Mouse (Mus musculus): ENCODE results near the gene Frem2.

Frem2 gene

GRCm38 (mm10) chr3:53620978-53621377 is 36.2 kb downstream of the Frem2 start:
- no peak for DNase-seq (ENCODE audit: low read depth in 2 of 2, low spot score in 2 of 2)

DNA sequence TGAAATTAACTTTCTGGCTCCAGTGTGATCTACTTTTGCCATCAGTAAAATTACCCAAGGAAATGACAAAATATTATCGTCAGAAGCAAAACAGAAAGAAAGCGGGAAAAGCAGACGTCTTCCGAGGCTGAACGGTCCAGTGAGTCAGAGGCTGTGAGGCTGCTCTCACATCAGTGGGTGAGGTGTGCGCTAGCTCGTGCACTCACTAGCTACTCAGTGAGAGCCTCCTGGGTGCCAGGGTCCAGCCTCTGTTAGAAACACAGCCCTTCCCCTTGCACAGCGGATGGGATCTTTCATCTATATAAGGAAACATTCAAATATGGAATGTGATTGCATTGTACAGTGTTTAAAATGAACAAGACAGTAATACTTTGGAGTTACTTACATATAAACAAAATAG is 36.8 kb downstream of the Frem2 start:
- DNase-seq (ENCODE audit: low read depth in 2 of 2, low spot score in 2 of 2): no peak

DNA sequence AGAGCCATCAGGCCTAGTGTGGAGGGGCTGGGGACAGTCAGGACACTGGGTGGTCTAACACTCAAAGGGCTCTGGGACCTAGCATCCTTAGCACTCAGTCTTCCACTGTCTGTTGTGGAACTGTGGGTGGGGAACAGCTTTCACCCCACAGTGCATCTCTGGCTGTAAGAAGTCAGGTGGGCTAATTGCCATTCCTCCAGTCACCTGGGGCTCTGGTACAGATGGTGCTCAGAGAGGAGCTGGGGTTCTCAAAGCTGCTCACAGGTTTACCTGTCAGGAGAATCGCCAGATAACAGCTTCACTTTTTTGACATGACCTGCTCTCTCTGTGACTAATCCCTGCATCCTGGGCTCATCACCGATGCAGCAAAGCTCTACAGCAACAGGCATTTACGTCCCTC is 46.0 kb downstream of the Frem2 start:
- DNase-seq (ENCODE audit: low read depth in 2 of 2, low spot score in 2 of 2): no peak

- DNase-seq (ENCODE audit: low read depth in 2 of 2, low spot score in 2 of 2): no peak
These were observed 47.3 kb downstream of the Frem2 start for GRCm38 (mm10) chr3:53609851-53610250.

DNA sequence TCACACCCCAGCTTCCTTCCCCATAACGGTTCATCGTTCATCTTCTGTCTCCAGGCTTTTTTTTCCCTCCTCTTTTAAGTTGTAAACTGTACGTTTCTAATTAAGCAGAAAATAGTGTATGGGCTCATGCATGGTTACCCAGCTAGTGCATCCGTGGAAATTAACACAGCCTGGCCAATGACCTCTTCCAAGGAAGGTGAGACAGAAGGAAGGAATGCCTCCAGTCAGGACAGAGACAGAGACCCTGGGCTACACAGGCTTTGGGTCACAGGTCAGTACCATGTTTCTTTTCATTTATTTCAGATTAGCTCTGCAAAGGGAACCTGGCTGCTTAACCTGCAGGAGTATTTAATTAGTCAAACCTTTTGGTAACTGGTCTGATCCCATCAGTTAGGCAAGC is 57.0 kb downstream of the Frem2 start:
- no peak for DNase-seq (ENCODE audit: low read depth in 2 of 2, low spot score in 2 of 2)

- no peak for DNase-seq (ENCODE audit: low read depth in 2 of 2, low spot score in 2 of 2)
These were observed 57.8 kb downstream of the Frem2 start for GRCm38 (mm10) chr3:53599315-53599714.

GRCm38 (mm10) chr3:53598153-53598800 is 58.9 kb downstream of the Frem2 start:
- no peak for DNase-seq (ENCODE audit: low read depth in 2 of 2, low spot score in 2 of 2)

GRCm38 (mm10) chr3:53594471-53594870 is 62.7 kb downstream of the Frem2 start:
- no peak for DNase-seq (ENCODE audit: low read depth in 2 of 2, low spot score in 2 of 2)

- DNase-seq (ENCODE audit: low read depth in 2 of 2, low spot score in 2 of 2): no peak
These were observed 63.4 kb downstream of the Frem2 start for GRCm38 (mm10) chr3:53593718-53594117.

DNA sequence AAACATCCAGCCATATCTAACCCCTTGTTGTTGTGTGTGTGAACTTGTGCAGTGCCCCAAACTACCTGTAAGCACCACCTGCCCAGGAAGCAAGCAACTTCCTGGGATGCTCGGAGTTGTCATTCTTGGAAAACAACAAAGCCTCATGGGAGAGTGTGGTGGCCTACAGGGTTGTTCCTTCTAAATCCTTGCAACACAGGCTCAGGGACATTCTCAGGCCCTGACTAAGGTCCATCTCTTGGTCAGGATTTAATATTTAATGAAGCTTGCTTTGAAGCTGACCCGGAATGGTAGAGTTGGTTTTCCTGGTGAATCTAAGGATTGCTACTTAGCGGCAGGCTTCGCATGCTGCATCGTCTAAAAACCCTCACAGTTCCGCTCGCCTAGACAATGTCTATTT is 65.1 kb downstream of the Frem2 start:
- DNase-seq (ENCODE audit: low read depth in 2 of 2, low spot score in 2 of 2): no peak

DNA sequence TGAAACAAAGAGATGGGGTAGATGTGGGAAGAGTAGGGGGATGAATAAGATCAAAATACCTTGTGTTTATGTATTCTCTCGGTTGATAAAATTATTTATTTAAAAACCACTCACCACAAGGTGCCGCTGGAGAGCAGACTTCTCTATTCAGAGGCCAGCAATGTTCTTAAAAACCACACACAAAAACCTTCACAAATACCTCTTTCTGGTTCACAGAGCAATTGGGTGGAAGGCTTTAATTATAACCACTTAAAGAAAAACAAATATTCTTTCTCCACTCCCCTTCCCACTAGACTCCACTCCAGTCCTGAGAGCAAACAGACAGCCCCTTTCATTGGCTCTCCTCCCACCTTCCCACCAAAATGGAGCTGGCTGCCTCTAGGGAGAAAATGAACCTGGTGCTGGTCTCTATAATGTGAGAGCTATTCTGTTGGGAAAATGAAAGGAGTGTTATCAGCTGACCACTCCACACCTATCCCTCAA is 67.0 kb downstream of the Frem2 start:
- no peak for DNase-seq (ENCODE audit: low read depth in 2 of 2, low spot score in 2 of 2)

- no peak for DNase-seq (ENCODE audit: low read depth in 2 of 2, low spot score in 2 of 2)
These were observed 73.9 kb downstream of the Frem2 start for GRCm38 (mm10) chr3:53583248-53583647.

GRCm38 (mm10) chr3:53580596-53581254 is 76.4 kb downstream of the Frem2 start:
- DNase-seq (ENCODE audit: low read depth in 2 of 2, low spot score in 2 of 2): no peak

GRCm38 (mm10) chr3:53579121-53579704 is 77.9 kb downstream of the Frem2 start:
- DNase-seq (ENCODE audit: low read depth in 2 of 2, low spot score in 2 of 2): no peak

- no peak for DNase-seq (ENCODE audit: low read depth in 2 of 2, low spot score in 2 of 2)
These were observed 80.6 kb downstream of the Frem2 start for GRCm38 (mm10) chr3:53576320-53577116.

DNA sequence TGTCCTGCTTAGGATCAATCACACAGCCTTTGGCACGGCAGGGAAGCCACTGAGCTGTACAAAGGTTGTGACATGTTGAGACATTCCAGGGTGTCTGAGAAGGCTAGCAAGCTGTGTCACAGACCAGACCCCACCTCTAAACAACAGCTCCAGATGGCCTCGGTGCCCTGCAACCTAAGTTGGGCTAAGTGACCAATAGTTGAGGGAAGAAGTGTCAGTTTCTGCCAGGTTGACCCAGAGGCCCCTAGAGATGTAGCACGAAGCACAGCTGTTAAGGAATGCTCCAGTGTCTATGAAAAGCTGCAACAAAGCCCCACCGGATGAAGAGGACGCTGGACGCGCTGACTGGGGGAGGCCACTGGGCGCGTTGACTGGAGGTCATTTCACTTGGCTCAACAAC is 83.0 kb downstream of the Frem2 start:
- DNase-seq (ENCODE audit: low read depth in 2 of 2, low spot score in 2 of 2): no peak

DNA sequence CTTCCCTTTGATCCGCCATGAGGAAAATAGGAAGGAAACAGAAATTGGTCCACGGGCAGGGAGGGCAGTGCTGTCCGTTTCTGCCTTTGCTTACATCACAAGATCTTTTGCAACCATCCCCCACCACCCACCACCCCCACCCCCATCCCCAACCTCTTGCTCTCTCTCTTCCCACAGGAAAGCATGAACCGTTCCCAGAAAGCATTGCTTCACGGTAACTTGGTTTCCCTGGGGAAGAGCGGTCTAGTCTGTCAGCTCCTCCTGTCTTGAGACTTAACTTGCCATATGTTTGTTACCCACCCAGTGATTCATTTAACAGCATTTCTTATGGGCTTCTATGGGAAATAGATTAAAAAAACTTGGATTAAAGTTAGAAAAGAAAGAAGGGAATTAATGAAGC is 85.5 kb downstream of the Frem2 start:
- no peak for DNase-seq (ENCODE audit: low read depth in 2 of 2, low spot score in 2 of 2)

DNA sequence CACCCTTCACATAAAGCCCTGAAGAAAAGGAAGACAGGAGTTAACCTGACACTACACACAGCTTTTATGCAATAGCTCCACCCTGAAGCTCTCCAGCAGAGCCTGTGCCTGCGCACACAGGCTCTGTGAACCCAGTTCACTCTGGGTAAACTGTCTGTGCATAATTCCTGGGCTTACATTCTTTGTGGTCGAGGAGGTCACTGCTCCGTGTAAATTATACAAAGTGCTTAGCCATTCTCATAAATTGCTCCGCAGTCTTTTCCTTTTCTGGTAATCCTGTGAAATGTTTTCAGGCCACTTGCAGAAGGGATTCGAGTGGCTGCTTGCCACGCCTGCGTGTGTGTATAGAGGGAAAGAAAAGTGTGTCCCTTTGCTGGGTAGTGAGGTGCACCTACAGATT is 92.6 kb downstream of the Frem2 start:
- no peak for DNase-seq (ENCODE audit: low read depth in 2 of 2, low spot score in 2 of 2)

DNA sequence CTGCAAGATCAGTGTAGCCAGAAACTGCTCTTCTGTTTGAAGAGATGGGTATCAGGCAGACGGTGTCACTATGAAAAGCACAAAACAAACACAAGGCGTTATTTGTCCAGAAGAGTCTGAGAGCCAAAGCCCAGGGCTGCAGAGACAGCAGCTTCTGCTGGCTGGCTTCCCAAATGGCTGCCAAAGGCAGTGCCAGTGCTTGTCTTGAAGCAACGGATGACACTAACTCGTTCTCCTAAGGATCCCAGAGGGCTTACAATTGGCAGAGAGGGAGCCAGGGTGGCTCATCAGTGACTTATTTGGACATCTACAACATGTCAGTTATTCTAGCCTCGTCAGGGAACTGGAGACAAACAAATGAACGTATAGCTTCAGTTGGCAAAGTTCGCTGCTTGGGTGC is 93.4 kb downstream of the Frem2 start:
- DNase-seq (ENCODE audit: low read depth in 2 of 2, low spot score in 2 of 2): no peak

GRCm38 (mm10) chr3:53561813-53562212 is 95.3 kb downstream of the Frem2 start:
- no peak for DNase-seq (ENCODE audit: low read depth in 2 of 2, low spot score in 2 of 2)

- no peak for DNase-seq (ENCODE audit: low read depth in 2 of 2, low spot score in 2 of 2)
These were observed 98.1 kb downstream of the Frem2 start for GRCm38 (mm10) chr3:53559056-53559455.

- DNase-seq (ENCODE audit: low read depth in 2 of 2, low spot score in 2 of 2): no peak
These were observed 98.9 kb downstream of the Frem2 start for GRCm38 (mm10) chr3:53558230-53558629.
